Mouse (Mus musculus) intestine, embryonic 15.5 days (tissue): ENCODE measurements around the gene Hmgn3. TPM values are rescaled to one million over a fixed set of nuclear protein-coding genes. Genes with fewer than 3 reads are reported as not detected.
A peak's percentile ranks its signal among the peaks of the same experiment; 100 is the strongest.
"Not testable (repeated sequence)": the region's sequence is repeated elsewhere in the genome, so short reads cannot be mapped to it uniquely, and the experiment has no call there.

Experiments
- ATAC-seq: fragments of 200-750 bp; cut with Nextera tagmentation; 2 replicates; pipeline ENCODE4 v1.8.0; 2017; ENCODE audit warnings: moderate TSS enrichment, moderate library complexity
- H3K27ac ChIP-seq: fragments of 300-500 bp; sonication (generic); 2 replicates; pipeline ENCODE4 v1.5.1; 2015; ENCODE audit warnings: mild to moderate bottlenecking, inconsistent platforms
- H3K27me3 ChIP-seq: fragments of 300-500 bp; sonication (generic); replicated peaks from 2 replicates; pipeline ENCODE4 v1.6.1; 2015; ENCODE audit warnings: inconsistent platforms
- H3K36me3 ChIP-seq: fragments of 300-500 bp; sonication (generic); 2 replicates; pipeline ENCODE4 v1.6.1; 2015; ENCODE audit warnings: inconsistent platforms
- H3K4me1 ChIP-seq: fragments of 300-500 bp; sonication (generic); replicated peaks from 2 replicates; pipeline ENCODE4 v1.6.1; 2015; ENCODE audit warnings: inconsistent platforms
- H3K4me2 ChIP-seq: fragments of 300-500 bp; sonication (generic); replicated peaks from 2 replicates; pipeline ENCODE4 v1.6.1; 2015; ENCODE audit warnings: mild to moderate bottlenecking, inconsistent platforms
- H3K4me3 ChIP-seq: fragments of 300-500 bp; sonication (generic); replicated peaks from 2 replicates; pipeline ENCODE4 v1.5.1; 2015; ENCODE audit warnings: inconsistent platforms
- H3K9ac ChIP-seq: fragments of 300-500 bp; sonication (generic); 2 replicates; pipeline ENCODE4 v1.6.1; 2015; ENCODE audit warnings: inconsistent platforms
- H3K9me3 ChIP-seq: fragments of 300-500 bp; sonication (generic); 2 replicates; pipeline ENCODE4 v1.6.1; 2016; ENCODE audit warnings: inconsistent platforms
- WGBS: fragments of 180-500 bp; shearing (Covaris S2); methylation state at CpG from one replicate; pipeline ENCODE4 v1.1.7; 2015; 5-methylcytosine and 5-hydroxymethylcytosine counted together
- polyA plus RNA-seq: library from polyadenylated mRNA; unstranded; fragments of >200 nt; fragmentation: Nextera tagmentation; extraction: Ambion mirVana; gene quantifications from 2 replicates; pipeline ENCODE4 v1.2.1, GENCODE M21; 2015

Gene Hmgn3
- polyA plus RNA-seq, result 59.2 and 70.9 TPM in 2 replicates

DNA sequence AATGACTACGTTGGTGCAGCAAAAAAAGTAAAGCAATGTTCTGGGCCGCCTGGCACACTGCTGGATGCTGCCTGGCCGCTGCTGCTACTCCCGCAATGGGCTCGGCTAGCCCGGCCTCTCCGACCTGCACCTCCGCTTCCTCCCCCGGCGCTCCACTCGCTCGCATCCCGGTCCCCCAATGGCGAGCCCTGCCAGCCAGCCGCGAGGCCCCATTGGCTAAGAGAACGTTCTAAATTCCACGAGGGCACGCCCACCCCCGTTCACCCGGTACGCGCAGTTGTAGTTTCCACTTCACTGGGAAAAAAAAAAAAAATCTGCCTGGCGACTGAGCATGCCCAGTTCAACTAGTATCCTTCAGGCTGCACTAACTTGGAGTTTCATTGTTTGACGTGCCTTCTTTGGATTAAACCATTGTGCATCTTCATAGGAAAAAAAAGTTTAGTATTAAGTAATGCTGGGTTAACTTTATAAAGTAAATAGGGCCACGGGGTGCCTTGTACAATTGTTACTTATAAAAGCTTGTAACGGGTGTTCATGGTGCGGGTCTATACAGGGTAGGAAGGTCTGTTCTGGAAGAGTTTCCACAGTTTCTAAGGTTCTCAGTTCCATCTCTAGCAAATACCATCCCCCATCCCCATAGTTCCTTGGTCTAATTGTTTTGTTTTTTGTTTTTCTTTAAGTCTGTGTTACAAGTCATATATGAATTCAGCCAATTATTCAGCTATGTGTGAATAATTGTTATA is at the start of gene Hmgn3:
Gene Hmgn3 (minus strand): TSS at position 240 of the 743 bp plus-strand sequence.
- H3K27me3 ChIP-seq, result no peaks in the 10 kb centered on the region
- H3K4me1 ChIP-seq, result peaks cover 5% of the 10 kb centered on the region
- H3K4me2 ChIP-seq, result peak within 1 kb of the TSS; percentile 99
- 9% methylated on average over 28 of the region's 28 CpGs for WGBS
- peak within 1 kb of the TSS; percentile 57 for H3K4me3 ChIP-seq
- ATAC-seq, result peak; percentile 96
- peak within 1 kb of the TSS; percentile 54 for H3K9ac ChIP-seq
- H3K9me3 ChIP-seq, result no peaks in the 10 kb centered on the region
- 0 out of 2 replicates have a peak within 1 kb of the TSS, but pooled peaks have one; percentile 22 for H3K27ac ChIP-seq
- no peaks in the 10 kb centered on the region for H3K36me3 ChIP-seq

DNA sequence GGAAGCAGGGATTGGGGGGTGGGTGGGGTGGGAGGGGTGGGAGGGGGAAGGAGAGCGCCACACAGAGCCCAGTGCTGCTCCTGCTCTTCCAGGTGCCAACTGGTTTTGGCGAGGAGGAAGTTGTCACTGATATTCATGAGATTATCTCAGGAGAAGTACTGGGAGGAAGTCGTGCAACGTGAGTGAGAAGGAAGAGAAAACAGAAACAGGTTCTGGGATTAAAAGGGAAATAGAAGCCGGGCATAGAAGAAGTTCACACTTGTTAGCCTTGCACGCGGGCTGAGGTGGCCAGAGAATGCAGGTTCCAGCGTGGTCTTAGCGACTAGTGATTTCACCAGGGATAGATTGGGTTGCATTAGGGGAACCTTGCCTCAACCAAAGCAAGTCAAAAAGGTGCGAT is 49.3 kb upstream of the Hmgn3 start:
- H3K9ac ChIP-seq, result no peak overlapping the region
- H3K4me2 ChIP-seq, result no peak overlapping the region
- H3K27me3 ChIP-seq, result no peaks in the 10 kb centered on the region
- H3K4me1 ChIP-seq, result no peaks in the 10 kb centered on the region
- no peak overlapping the region for H3K4me3 ChIP-seq
- no peaks in the 10 kb centered on the region for H3K36me3 ChIP-seq
- no peaks in the 10 kb centered on the region for H3K9me3 ChIP-seq
- no peak overlapping the region for H3K27ac ChIP-seq
- WGBS, result 67% methylated on average over 10 of the region's 10 CpGs
- no peak for ATAC-seq

DNA sequence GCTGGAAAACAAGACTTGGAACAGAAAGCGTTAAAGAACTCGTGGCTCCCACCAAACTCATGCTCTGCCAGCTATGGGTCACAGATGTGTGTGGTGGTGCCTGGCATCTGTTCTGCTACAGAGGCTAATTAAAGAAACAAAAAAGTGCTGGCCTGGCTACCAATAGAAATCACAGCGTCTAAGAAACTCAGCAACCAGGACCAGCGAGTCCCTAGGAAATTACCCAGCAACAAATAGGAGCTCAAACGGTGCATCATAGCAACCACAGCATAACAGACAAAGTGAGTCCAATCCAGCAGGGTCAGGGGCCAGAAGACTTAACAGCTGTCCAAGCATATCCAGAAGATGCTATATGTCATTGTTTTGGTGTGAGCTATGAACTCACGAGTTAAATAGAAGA is 48.5 kb upstream of the Hmgn3 start:
- ATAC-seq, result no peak
- H3K4me3 ChIP-seq, result no peak overlapping the region
- H3K27ac ChIP-seq, result no peak overlapping the region
- 48% methylated on average over 6 of the region's 6 CpGs for WGBS
- H3K4me1 ChIP-seq, result no peaks in the 10 kb centered on the region
- no peak overlapping the region for H3K9ac ChIP-seq
- no peaks in the 10 kb centered on the region for H3K9me3 ChIP-seq
- H3K27me3 ChIP-seq, result no peaks in the 10 kb centered on the region
- no peaks in the 10 kb centered on the region for H3K36me3 ChIP-seq
- no peak overlapping the region for H3K4me2 ChIP-seq

DNA sequence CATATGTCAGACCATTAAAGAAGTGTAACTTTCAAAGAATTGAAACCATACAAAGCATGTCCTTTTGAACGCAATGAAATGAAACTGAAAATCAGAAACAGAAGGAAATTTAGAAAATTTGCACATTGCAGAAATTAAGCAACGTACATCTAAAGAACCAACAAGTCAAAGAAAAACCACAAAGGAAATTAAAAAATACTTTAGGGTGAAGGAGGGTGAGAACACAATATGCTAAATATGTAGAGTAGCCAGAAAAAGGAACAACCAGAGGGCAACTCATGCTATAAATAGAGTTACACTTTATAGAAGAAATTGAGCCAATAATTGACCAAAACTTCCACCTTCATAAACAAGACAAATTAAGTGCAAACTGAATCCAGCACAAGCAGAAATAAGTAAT is 41.3 kb upstream of the Hmgn3 start:
- no peak for ATAC-seq
- H3K9ac ChIP-seq, result no peak overlapping the region
- no peaks in the 10 kb centered on the region for H3K36me3 ChIP-seq
- no peak overlapping the region for H3K4me2 ChIP-seq
- no peak overlapping the region for H3K27ac ChIP-seq
- 78% methylated on average over 2 of the region's 2 CpGs for WGBS
- no peaks in the 10 kb centered on the region for H3K27me3 ChIP-seq
- no peaks in the 10 kb centered on the region for H3K9me3 ChIP-seq
- no peaks in the 10 kb centered on the region for H3K4me1 ChIP-seq
- no peak overlapping the region for H3K4me3 ChIP-seq

DNA sequence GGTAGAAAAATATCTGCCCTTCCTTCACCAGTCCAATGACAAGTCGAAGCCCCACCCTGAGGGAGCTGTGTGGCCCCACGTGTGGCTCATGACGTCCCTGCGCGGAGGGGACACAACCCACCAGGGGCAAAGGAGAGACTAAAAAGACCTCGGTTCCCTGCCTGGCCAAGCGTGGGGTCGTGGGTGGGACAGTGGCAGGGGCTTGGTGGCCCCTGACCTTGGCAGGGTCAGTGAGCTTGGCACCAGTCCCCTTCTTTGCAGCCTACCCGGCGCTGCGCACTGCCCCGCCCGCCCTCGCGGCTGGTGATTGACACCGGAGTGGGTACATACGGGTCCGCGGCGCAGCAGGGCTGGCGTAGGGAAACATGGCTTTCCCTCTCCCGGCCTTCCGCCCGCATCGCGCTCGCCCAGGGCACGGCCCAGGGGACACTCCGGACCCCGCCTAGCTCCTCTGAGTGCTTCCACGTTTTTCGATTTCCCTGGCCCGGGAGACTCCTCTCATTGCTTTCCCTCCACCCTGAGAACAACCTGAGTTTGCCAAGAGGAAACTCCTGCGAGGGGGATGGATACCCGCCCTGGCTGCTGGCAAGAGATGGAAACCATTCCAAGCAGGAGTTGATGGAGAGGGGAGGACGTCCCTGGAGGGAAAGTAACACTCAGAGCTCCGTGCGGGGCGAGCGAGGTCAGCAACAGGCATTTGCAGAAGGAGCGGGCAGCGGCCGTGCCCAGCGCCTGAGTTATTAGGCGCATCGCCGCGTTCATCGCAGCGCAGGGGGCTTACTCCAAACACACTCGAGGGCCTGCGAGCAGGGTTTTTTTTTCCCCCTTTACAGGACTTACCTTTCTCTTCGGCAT is 667 bp downstream of the Hmgn3 start:
- Histone ChIP-seq H3K27ac (0 out of 2 replicates have a peak overlapping the region, but pooled peaks have one; percentile 22), H3K4me1 (peaks cover 5% of the 10 kb centered on the region), H3K9ac (peak overlapping the region; percentile 54), H3K4me3 (peak overlapping the region; percentile 57), H3K4me2 (peak overlapping the region; percentile 99), H3K9me3 (no peaks in the 10 kb centered on the region), H3K27me3 (no peaks in the 10 kb centered on the region), H3K36me3 (no peaks in the 10 kb centered on the region)
- 4% methylated on average over 53 of the region's 53 CpGs for WGBS
- peak; percentile 77 for ATAC-seq

DNA sequence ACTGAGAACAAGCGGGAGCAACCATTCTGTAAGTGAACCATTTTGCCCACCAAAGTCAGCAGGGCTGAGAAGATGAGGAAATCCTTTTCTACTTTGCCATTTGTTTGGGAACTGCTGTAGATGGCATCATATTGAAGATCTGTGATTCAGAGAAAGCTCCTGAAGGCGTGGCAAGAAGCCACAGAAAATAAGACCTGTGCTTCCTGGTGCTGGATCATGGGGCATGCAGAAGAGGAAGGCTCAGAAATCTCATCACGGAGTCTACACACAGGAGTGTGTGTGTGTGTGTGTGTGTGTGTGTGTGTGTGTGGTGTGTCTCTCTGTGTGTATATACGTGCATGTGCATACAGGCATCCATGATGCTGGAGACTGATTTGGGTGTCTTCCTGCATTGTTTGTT is 16.7 kb downstream of the Hmgn3 start:
- H3K9me3 ChIP-seq, result no peaks in the 10 kb centered on the region
- H3K36me3 ChIP-seq, result no peaks in the 10 kb centered on the region
- no peak overlapping the region for H3K4me3 ChIP-seq
- no peaks in the 10 kb centered on the region for H3K4me1 ChIP-seq
- H3K27ac ChIP-seq, result no peak overlapping the region
- WGBS, result 92% methylated on average over 4 of the region's 4 CpGs
- ATAC-seq, result no peak
- no peak overlapping the region for H3K4me2 ChIP-seq
- H3K27me3 ChIP-seq, result no peaks in the 10 kb centered on the region
- H3K9ac ChIP-seq, result no peak overlapping the region

DNA sequence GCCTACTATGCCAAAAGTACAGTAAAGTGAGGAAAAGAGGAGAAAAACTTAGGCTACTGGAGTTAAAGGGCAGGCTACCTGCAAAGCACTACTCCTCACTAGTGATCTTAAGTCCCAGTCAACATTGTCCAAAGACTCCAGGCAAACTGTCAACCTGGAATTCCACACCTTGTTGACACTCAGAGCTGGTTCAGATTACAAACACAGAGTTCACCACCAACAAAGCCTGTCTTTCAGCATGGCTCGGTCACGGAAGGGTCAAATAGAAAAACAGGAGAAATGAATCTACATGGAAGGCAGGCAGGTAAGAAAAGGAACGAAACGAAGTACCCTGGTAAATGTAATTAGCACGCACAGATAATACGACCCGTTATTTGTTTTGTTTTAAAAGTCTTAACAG is 18.6 kb downstream of the Hmgn3 start:
- no peak for ATAC-seq
- H3K36me3 ChIP-seq, result no peaks in the 10 kb centered on the region
- H3K4me3 ChIP-seq, result no peak overlapping the region
- H3K4me2 ChIP-seq, result no peak overlapping the region
- no peak overlapping the region for H3K9ac ChIP-seq
- H3K27ac ChIP-seq, result no peak overlapping the region
- no peaks in the 10 kb centered on the region for H3K27me3 ChIP-seq
- WGBS, result 49% methylated on average over 7 of the region's 7 CpGs
- no peaks in the 10 kb centered on the region for H3K9me3 ChIP-seq
- no peaks in the 10 kb centered on the region for H3K4me1 ChIP-seq

DNA sequence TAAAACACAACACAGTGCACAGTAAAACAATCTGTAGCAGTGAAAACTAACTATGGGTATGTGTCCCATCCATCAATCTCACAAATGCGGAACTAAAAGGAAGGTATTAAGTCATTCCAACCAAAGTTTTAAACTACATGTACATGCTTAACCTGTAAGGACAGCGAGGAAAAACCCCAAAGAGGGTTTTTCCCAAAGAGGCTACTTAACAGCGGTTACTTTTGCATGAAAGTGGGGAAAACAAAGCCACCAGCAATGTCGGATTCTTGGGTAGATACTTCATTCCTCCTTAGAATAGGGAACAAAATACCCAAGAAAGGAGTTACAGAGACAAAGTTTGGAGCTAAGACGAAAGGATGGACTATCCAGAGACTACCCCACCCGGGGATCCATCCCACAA is 20.0 kb downstream of the Hmgn3 start:
- H3K27ac ChIP-seq, ATAC-seq: not testable (repeated sequence)

DNA sequence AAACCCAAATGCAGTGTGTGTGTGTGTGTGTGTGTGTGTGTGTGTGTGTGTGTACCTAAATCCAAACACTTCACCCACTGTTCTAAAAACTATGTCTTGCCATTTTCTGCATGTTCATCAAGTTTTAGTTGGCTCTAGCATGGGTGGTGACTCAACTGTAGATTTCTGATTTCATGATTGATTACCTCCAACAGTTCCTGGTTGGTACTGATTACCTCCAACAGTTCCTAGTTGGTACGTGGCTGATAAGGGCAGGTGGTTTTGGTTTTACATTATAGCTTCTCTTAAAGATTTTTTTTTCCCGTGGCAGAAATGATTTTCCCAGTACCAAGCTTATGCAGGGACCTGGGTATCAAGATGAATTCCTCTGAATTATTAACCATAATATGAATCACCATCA is 27.3 kb downstream of the Hmgn3 start:
- Histone ChIP-seq H3K27me3 (no peaks in the 10 kb centered on the region), H3K36me3 (no peaks in the 10 kb centered on the region), H3K4me1 (no peaks in the 10 kb centered on the region), H3K9me3 (no peaks in the 10 kb centered on the region), H3K9ac (no peak overlapping the region), H3K4me3 (no peak overlapping the region), H3K27ac (no peak overlapping the region), H3K4me2 (no peak overlapping the region)
- WGBS, result 83% methylated on average over 2 of the region's 2 CpGs
- ATAC-seq, result no peak

More for the DNA sequence above, 20.0 kb downstream of the Hmgn3 start:
- H3K9ac ChIP-seq, H3K4me1 ChIP-seq, H3K27me3 ChIP-seq, H3K4me2 ChIP-seq, H3K36me3 ChIP-seq, H3K9me3 ChIP-seq, H3K4me3 ChIP-seq: not testable (repeated sequence)
- WGBS, result 90% methylated on average over 6 of the region's 6 CpGs

DNA sequence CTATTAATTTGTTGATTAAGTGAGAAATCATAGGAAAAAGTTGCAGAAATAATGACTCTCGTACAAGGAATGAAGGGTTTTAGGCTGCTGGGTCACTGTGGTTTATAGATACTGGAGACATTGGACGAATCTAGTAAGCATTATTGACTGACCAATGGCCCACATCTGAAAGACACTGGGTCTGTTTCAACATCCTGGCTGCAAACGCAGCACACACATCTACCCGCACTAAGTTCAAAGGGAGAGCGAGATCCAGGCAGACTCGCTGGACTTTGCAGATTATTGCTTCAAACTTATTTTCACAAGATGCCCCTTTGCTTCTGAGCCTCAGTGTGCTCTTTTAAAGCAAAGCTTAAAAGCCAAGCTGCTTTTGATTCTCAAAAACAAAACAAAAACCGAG is 29.0 kb downstream of the Hmgn3 start:
- H3K36me3 ChIP-seq, result no peaks in the 10 kb centered on the region
- no peaks in the 10 kb centered on the region for H3K27me3 ChIP-seq
- H3K9me3 ChIP-seq, result no peaks in the 10 kb centered on the region
- H3K27ac ChIP-seq, result no peak overlapping the region
- ATAC-seq, result no peak
- 83% methylated on average over 7 of the region's 7 CpGs for whole genome bisulfite sequencing
- H3K4me2 ChIP-seq, result no peak overlapping the region
- no peak overlapping the region for H3K9ac ChIP-seq
- no peak overlapping the region for H3K4me3 ChIP-seq
- no peaks in the 10 kb centered on the region for H3K4me1 ChIP-seq

DNA sequence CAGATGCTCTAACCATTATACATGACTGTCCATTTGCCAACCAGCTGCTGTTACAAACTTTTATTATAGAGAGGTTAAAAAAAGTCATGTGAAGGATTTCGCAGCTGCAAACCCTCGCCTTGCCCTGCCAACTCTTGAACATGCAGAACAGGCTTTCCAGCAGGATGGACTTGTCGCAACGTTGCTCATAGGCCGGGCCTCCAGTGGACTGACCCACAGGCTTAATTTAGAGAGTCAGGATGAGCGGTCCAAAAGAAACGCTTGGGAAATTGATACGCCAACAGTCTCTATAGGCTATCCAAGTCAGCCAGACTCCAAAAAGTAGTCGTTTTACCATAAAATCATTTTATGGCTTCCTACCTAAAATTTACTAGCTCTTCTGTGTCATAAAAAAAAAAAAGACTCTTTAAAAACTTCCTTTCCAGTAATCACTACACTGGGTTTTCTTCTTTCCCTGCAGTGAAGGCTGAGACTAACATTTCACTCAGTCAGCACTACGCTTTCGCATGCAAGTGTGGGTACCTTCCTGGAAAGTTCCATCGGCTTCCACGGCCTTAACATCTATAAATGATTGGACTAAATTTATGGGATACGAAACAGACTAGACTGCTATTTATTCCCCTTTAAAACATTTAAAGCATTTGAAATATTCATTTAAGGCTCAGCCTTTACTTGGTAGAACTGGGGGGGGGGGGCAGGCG is 29.6 kb downstream of the Hmgn3 start:
- Histone ChIP-seq H3K9me3 (no peaks in the 10 kb centered on the region), H3K36me3 (no peaks in the 10 kb centered on the region), H3K4me1 (no peaks in the 10 kb centered on the region), H3K4me2 (no peak overlapping the region), H3K4me3 (no peak overlapping the region), H3K9ac (no peak overlapping the region), H3K27me3 (no peaks in the 10 kb centered on the region), H3K27ac (no peak overlapping the region)
- ATAC-seq, result no peak
- WGBS, result 86% methylated on average over 15 of the region's 15 CpGs

DNA sequence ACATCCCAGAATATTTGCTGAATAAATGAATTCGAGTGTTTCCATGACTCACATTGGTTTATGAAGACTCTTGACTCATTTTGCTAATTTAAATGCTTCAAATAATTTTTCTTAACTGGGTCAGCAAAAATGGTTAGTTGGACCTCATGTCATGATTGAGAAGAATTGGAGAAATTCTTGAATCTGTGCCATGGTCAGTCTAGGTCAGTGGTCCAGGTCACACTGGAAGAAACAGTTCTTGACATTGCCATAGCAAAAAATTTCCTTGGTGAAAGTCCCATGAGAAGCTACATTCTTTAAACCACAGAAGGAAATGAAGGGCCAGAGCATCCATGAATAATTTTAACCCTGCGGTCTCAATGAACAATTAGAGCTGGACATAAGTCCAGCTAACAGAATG is 30.8 kb downstream of the Hmgn3 start:
- Histone ChIP-seq H3K4me3 (no peak overlapping the region), H3K36me3 (no peaks in the 10 kb centered on the region), H3K4me2 (no peak overlapping the region), H3K9ac (no peak overlapping the region), H3K27me3 (no peaks in the 10 kb centered on the region), H3K27ac (no peak overlapping the region), H3K9me3 (no peaks in the 10 kb centered on the region), H3K4me1 (no peaks in the 10 kb centered on the region)
- no peak for ATAC-seq
- WGBS, result 88% methylated on average over 2 of the region's 2 CpGs
